Mouse (Mus musculus) adrenal gland (tissue): ENCODE data around the gene Hist2h2bb.
"Not testable (repeated sequence)": the region's sequence is repeated elsewhere in the genome, so short reads cannot be mapped to it uniquely, and the experiment has no call there.

Experiments
- intact Hi-C: fragments of 180-260 bp; cut with DNase I; formaldehyde crosslinking; loops from one replicate; pipeline ENCODE4 v1.15.1; 2025

The Hist2h2bb gene

DNA sequence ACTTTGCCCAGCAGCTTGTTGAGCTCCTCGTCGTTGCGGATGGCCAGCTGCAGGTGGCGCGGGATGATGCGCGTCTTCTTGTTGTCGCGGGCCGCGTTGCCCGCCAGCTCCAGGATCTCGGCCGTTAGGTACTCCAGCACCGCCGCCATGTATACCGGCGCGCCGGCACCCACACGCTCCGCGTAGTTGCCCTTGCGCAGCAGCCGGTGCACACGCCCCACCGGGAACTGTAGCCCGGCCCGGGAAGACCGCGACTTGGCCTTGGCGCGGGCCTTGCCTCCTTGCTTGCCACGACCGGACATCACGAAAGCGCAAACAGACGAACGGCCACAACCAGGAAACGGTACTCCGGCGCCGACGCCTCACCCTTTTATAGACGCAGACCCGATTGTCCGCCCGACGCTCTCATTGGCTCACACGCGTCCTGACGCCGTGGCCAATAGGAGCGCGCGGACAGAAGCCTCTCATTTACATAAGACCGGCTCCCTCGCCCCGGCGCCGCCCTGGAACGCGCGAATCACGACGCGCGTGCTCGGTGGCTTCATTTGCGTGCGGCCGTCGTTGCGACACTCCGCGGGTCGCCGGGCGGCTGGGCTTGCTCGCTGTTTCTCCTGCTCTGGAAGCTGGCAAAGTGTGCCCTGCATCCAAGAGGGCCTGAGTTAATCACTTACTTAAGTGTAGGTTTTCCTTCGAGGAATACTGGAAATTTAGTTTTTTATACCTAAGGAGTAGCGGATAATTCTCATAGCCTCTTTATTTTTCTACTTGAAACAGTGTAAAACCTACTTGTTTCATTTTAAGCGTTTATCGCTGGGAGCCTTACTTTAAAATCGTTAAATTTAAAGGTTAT, 29.4 kb upstream of the Hist2h2bb start, which contains the start of gene Hist2h2aa2:
TSS of gene Hist2h2aa2 (minus strand) at position 328 of the 850 bp plus-strand sequence.
- intact Hi-C loops = not testable (repeated sequence)

GRCm38 (mm10) chr3:96240799-96241197, 28.8 kb upstream of the Hist2h2bb start:
- intact Hi-C loops = no loop called here

DNA sequence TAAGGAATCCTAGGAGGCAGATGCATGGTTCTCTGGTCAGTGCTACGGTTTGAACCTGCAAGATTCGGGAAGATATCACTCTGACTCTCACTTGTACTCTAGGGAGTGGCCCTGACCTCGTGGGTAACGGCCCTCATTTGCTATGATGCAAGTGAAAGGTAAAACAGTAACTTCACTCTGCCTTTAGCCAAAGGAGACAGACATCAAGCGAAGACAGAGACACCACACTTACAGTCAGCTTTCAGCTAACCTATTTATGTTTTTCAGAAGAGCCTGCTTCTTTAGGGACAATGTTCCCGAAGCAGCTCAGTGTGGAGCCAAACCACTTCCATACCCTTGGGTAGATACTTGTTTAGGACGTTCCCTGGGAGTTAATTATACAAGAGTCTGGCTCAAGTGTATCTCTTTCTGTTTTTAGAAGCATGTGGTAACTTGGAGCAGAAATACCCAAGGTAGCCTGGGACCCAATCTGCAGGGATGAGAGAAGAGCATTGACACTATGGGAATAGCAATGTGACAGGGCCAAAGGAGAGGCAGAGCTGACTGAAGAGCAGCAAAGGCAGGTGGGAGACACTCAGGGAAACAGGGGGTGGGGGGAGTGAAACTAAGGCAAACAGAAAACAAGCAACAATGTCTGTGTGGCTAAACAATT, 25.5 kb upstream of the Hist2h2bb start:
- intact Hi-C loops = loop anchor here (2.0 kb wide), 1 partner anchor 23 kb away; the partner anchor contains the start of genes Hist2h2ac and Hist2h2be

DNA sequence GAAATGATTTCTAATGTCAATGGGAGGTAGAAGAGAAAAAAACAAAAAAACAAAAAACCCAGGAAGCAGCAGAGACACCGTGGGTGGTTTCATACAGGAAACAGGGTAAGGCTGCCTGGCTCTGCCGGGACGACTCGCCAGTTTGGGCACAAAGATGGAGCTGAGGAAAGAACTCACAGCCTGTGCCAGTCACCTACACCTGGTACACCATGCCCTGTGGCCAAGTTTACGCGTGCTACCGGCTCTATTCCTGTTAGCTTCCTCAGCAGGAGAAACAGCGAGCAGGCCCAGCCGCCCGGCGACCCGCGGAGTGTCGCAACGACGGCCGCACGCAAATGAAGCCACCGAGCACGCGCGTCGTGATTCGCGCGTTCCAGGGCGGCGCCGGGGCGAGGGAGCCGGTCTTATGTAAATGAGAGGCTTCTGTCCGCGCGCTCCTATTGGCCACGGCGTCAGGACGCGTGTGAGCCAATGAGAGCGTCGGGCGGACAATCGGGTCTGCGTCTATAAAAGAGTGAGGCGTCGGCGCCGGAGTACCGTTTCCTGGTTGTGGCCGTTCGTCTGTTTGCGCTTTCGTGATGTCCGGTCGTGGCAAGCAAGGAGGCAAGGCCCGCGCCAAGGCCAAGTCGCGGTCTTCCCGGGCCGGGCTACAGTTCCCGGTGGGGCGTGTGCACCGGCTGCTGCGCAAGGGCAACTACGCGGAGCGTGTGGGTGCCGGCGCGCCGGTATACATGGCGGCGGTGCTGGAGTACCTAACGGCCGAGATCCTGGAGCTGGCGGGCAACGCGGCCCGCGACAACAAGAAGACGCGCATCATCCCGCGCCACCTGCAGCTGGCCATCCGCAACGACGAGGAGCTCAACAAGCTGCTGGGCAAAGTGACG, 24.3 kb upstream of the Hist2h2bb start, which contains the start of gene Hist2h2aa1:
TSS of gene Hist2h2aa1 (plus strand) at position 495 of the 884 bp plus-strand sequence.
- intact Hi-C loops = loop anchor here (2.0 kb wide), 1 partner anchor 24 kb away; the partner anchor contains the start of genes Hist2h2ac and Hist2h2be

GRCm38 (mm10) chr3:96246018-96246417, 23.5 kb upstream of the Hist2h2bb start:
- intact Hi-C loops = not testable (repeated sequence)

DNA sequence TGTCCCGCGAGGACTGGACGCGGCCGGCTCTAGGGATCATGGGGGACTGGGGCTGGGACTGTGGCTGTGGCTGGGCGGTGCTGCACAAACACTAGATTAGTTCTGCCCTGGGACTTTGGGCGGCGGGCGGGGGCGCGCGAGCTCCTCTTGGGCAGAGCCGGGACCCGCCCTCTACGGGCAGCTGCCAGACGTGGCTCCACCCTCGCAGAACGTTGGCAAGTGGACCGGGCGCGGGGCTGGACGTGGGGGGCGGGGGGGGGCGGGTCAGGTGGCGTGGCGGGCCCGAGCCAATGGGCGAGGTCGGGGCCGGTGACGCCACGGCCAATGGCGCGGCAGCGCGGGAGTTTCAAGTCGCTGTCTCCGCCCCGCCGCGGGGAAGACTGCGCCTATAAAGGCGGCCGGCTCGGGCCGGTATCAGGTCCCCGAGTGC, 23.1 kb upstream of the Hist2h2bb start, which contains the start of gene Hist2h3c1:
TSS of gene Hist2h3c1 (plus strand) at position 259 of the 430 bp plus-strand sequence.
- intact Hi-C loops = not testable (repeated sequence)

DNA sequence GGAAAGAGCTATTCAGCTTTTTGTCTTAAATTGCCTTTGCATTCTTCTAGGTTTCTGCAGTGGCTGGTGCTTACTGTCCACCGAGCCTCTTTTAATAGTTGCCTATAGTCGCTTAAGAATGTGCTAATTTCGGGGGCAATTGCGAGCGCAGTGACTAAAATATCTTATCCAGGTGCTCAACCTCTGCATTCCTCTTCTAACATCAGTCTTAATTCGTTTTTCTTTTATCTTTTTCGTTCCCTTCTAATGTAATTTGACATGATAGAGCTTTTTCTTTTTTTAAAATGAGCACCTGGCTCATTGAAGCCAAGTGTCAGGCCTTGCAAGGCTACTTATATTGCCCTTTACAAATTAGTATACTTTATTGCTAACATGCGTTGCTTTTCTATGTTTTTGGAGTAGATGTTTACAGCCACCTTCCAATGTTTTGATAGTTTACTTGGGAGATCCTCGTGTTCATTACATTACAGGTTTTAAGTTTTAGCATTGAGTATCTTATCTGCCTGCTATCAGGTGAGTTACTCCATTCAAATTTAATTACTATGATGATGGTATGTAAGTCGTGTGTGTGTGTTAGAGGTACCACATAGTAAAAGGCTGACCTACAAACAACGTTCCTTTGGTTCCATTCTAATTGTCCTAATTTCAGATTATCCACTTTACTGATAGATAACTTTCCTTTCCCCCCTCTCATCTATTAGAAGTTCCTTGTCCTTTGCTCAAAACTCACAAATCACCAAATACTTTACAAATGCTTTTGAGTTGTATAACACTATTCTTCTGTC, 22.0 kb upstream of the Hist2h2bb start:
- intact Hi-C loops = no loop called here

DNA sequence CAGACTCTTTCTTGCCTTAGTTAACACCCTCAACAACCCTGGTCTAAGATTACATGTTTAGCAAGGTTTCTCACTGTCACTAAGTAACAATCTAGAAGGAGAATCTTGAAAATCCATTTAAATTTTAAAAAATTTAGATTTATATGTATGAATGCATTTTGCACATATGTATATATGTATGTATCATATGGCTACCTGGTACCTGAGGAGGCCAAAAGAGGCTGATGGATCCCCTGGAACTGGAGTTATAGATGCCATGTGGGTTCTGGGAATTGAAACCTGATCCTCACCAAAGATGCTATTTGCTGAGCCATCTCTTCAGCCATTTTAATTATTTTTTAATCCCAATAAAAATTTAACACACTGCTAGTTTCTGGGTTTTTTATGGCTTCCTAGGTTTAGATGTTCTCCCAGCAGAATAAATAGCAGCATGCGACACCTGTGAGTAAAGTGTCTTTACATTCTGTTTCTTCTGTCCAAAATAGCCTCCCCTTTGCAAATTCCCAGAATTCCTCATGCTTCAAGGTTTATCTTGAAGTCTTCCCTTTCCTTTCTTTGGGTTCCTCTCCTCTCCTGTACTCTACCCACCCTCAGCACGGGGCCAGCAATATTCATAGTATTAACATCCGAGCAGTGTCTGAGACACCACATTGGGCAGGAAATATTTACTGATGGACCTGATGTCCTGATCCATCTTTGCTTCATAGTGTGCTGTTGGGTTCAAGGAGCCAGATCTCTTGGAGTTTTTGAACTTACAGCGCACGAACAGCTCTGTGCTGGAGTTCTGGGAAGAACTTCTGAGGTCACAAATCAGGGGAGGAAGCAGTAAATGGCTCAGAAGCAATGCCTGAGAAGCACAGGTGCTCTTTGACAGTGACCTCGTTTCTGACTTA, 21.2 kb upstream of the Hist2h2bb start:
- intact Hi-C loops = no loop called here

DNA sequence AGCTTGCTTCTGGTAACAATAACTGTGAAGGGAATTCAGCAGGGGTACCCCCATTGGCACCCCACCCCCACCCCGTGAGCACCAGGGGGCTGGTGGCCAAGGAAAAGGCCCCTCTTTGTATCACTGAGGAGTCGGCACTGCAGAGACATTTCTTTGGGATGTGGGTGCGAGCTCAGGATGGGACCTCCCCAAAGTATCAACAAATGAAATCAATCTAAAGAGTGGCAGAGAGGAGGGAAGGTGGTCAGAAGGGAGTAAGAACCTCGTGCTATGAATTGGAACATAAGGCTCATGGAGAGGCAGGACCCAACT, 20.6 kb upstream of the Hist2h2bb start:
- intact Hi-C loops = no loop called here

- intact Hi-C loops = no loop called here
These were observed 18.7 kb upstream of the Hist2h2bb start for GRCm38 (mm10) chr3:96250890-96251289.

- intact Hi-C loops = no loop called here
These were observed 17.8 kb upstream of the Hist2h2bb start for GRCm38 (mm10) chr3:96251787-96252186.

DNA sequence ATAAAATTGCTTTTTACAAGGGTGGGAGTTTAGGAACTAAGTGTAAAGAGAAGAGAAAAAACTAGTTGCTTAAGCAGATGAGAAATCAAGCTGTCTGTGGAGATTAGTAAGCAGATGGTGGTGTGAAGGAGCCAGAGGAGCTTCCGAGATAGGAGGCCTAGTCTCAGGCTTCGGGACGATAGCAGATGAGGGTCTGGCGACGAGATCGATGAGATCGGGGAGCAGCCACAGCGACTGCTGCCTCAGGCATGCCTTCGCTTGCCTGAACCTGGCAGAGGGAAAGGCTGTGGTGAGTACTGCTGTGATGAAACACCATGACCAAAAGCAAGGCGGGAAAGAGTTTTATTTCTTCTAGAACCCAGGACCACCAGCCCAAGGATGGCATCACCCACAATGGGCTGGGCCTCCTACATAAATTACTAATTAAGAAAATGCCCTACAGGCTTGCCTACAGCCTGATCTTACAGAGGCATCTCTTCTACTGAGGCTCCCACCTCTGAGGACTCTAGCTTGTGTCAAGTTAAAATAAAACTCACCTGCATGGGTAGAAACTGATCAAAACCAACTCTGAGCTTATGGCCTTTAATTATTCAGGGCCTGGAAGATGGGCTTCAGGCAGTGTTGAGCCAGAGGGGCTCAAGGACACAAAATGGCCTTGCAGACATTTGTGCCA, 14.7 kb upstream of the Hist2h2bb start:
- intact Hi-C loops = no loop called here

GRCm38 (mm10) chr3:96255926-96256593, 13.5 kb upstream of the Hist2h2bb start:
- intact Hi-C loops = no loop called here

- intact Hi-C loops = no loop called here
These were observed 12.4 kb upstream of the Hist2h2bb start for GRCm38 (mm10) chr3:96257190-96257589.

GRCm38 (mm10) chr3:96260220-96260619, 9.3 kb upstream of the Hist2h2bb start:
- intact Hi-C loops = loop anchor here (5.0 kb wide), 1 partner anchor 43 kb away; the partner anchor contains the start of genes Bola1 and Hist2h2ab

DNA sequence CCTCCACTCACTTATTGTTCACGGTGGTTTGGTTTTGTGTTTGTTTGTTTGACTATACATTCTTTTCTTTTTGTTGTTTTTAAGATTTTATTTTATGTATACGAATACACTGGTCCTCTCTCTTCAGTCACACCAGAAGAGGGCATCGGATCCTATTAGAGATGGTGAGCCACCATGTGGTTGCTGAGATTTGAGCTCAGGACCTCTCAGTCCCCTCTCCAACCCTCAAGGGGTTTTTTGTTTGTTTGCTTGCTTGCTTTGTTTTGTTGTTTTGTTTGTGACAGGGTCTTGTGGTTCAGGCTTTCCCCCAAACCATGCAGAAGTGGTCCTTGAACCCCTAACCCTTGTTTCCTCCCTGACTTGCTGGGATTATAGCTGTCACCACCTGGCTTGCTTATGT, 7.9 kb upstream of the Hist2h2bb start:
- intact Hi-C loops = loop anchor here (5.0 kb wide), 1 partner anchor 44 kb away; the partner anchor contains the start of genes Bola1 and Hist2h2ab

DNA sequence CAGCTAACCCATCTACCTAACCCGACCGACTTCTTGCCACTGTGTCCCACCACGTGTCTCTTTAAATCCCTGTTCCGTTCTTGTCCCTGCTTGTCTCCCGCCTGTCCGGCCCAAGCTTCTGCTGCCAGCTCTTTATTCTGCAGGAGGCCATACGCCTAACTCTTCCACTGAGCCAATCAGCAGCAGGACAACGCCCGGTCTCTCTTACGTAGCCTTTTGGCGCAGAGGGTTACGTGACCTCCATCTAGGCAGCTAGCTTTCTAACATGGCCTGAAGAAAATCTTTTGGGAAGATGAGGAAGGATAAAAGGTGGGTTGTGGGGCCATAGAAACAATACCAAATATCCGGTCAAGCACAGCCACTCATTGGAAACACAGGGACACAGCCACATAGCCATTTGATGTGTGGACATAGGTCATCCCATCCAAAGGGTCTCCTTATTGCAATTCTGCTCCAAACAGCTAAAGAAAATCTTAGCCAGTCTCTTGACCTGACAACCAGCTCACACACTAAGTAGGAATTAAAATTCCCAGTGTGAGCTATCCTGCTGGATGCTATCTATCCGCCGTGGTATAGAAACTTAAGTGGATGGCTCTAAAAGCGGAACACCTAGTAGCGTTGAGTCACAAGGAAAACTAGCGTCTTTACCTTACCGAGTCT, 7.2 kb upstream of the Hist2h2bb start:
- intact Hi-C loops = loop anchor here (5.0 kb wide), 1 partner anchor 45 kb away; the partner anchor contains the start of genes Bola1 and Hist2h2ab
